ENCODE assay signal across 8 mouse cellular contexts in the genomic region with DNA sequence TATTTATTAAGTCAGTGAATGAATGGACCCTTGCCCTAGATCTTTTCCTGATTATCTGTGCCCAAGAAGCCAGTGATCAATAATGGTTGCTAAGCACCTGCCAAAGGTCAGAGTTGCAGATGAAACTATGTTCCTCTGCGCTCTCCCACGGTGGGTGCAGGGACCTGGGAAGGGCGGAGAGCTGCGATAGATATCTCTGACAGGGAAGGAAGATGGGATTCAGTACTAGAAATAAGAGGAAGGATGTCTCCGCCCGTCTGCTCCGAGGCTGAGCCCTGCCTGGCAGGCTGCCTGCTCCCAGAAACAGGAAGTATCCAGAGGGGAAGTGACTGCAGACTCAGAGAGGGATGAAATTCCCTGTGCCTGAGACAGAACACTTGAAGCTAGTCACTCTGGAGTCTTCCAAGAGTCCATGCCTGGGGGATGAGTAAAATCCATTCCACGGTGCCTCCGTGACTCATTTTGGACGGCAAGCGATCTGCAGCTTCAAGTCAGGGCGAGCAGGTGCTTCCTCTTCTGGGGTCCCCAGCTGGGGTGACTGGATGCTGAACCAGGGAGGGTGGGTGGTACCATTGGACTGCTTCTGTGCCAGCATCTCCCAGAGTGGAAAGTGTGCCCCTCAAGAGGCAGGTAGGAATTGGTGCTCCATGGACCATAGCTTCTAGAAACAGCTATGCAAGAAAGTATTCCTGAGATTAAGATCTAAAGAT. TPM values are rescaled to one million over a fixed set of nuclear protein-coding genes. Genes with fewer than 3 reads are reported as not detected.
A peak's percentile ranks its signal among the peaks of the same experiment; 100 is the strongest.
DNase-seq lines count a peak whose midpoint lies in the region; ATAC-seq and TF ChIP-seq lines count a peak whose summit lies in the region.

No protein-coding gene starts in this region.

- TF ChIP-seq CTCF in cerebellum, adult 2 months (IDR thresholded peaks at IDR 0.05; ENCODE audit: borderline replicate concordance, insufficient read depth, low read depth, low read length) = no peak

- no peak overlapping the region for H3K4me3 ChIP-seq in midbrain, embryonic 15.5 days
- H3K4me3 ChIP-seq in midbrain, embryonic 10.5 days = no peak overlapping the region
- H3K4me3 ChIP-seq in heart, embryonic 15.5 days = no peak overlapping the region
- no peak overlapping the region for H3K4me3 ChIP-seq in limb, embryonic 15.5 days
- no peak overlapping the region for H3K4me3 ChIP-seq in cerebellum, adult 2 months (replicated peaks; ENCODE audit: insufficient read depth, low read depth, low read length)
- H3K4me3 ChIP-seq in midbrain, embryonic 14.5 days (replicated peaks; ENCODE audit: low read depth, low read length) = no peak overlapping the region

- H3K27ac ChIP-seq in midbrain, embryonic 15.5 days = 0 out of 2 replicates have a peak overlapping the region, but pooled peaks have one; percentile 14
- H3K27ac ChIP-seq in midbrain, embryonic 10.5 days (replicated peaks) = no peak overlapping the region
- peak overlapping the region; percentile 76 for H3K27ac ChIP-seq in heart, embryonic 15.5 days
- peak overlapping the region; percentile 17; the same call in 1 of the 2 replicates for H3K27ac ChIP-seq in limb, embryonic 15.5 days
- no peak overlapping the region for H3K27ac ChIP-seq in cerebellum, adult 2 months (ENCODE audit: insufficient read depth, low read length)
- H3K27ac ChIP-seq in midbrain, embryonic 14.5 days (replicated peaks; ENCODE audit: low read depth, low read length) = no peak overlapping the region

- no peak overlapping the region for H3K4me2 ChIP-seq in midbrain, embryonic 15.5 days
- 0 out of 2 replicates have a peak overlapping the region, but pooled peaks have one; percentile 18 for H3K4me2 ChIP-seq in heart, embryonic 15.5 days
- no peak overlapping the region for H3K4me2 ChIP-seq in limb, embryonic 15.5 days
- no peak overlapping the region for H3K4me2 ChIP-seq in midbrain, embryonic 14.5 days (ENCODE audit: low read length)

- no peaks in the 10 kb centered on the region for H3K4me1 ChIP-seq in midbrain, embryonic 15.5 days
- H3K4me1 ChIP-seq in midbrain, embryonic 10.5 days = peaks cover 3% of the 10 kb centered on the region; the same call in 1 of the 2 replicates
- peaks cover 32% of the 10 kb centered on the region for H3K4me1 ChIP-seq in heart, embryonic 15.5 days (replicated peaks)
- peaks cover 16% of the 10 kb centered on the region for H3K4me1 ChIP-seq in limb, embryonic 15.5 days
- no peaks in the 10 kb centered on the region for H3K4me1 ChIP-seq in cerebellum, adult 2 months (ENCODE audit: control insufficient read depth, insufficient read depth, low read length)
- no peaks in the 10 kb centered on the region for H3K4me1 ChIP-seq in midbrain, embryonic 14.5 days (ENCODE audit: control insufficient read depth, insufficient read depth, low read length)

- no peaks in the 10 kb centered on the region for H3K36me3 ChIP-seq in midbrain, embryonic 15.5 days (replicated peaks)
- H3K36me3 ChIP-seq in midbrain, embryonic 10.5 days = no peaks in the 10 kb centered on the region
- no peaks in the 10 kb centered on the region for H3K36me3 ChIP-seq in heart, embryonic 15.5 days
- no peaks in the 10 kb centered on the region for H3K36me3 ChIP-seq in limb, embryonic 15.5 days
- no peaks in the 10 kb centered on the region for H3K36me3 ChIP-seq in midbrain, embryonic 14.5 days (ENCODE audit: control insufficient read depth, insufficient read depth, low read length)

- WGBS in midbrain, embryonic 15.5 days = 89% methylated on average over 12 of the region's 12 CpGs
- 86% methylated on average over 12 of the region's 12 CpGs for WGBS in midbrain, embryonic 10.5 days
- WGBS in heart, embryonic 15.5 days = 44% methylated on average over 12 of the region's 12 CpGs
- WGBS in limb, embryonic 15.5 days = 57% methylated on average over 12 of the region's 12 CpGs
- WGBS in cerebellum, adult 2 months = 67% methylated on average over 12 of the region's 12 CpGs
- 88% methylated on average over 12 of the region's 12 CpGs for WGBS in midbrain, embryonic 14.5 days

- H3K27me3 ChIP-seq in midbrain, embryonic 15.5 days (replicated peaks) = no peaks in the 10 kb centered on the region
- no peaks in the 10 kb centered on the region for H3K27me3 ChIP-seq in midbrain, embryonic 10.5 days (ENCODE audit: low read depth, poor library complexity, severe bottlenecking)
- no peaks in the 10 kb centered on the region for H3K27me3 ChIP-seq in heart, embryonic 15.5 days
- no peaks in the 10 kb centered on the region for H3K27me3 ChIP-seq in limb, embryonic 15.5 days
- no peaks in the 10 kb centered on the region for H3K27me3 ChIP-seq in cerebellum, adult 2 months (ENCODE audit: control insufficient read depth, insufficient read depth, low read length)
- no peaks in the 10 kb centered on the region for H3K27me3 ChIP-seq in midbrain, embryonic 14.5 days (ENCODE audit: control insufficient read depth, insufficient read depth, low read length)

- TF ChIP-seq POLR2A in cerebellum, adult 2 months (IDR thresholded peaks at IDR 0.05; ENCODE audit: borderline replicate concordance, insufficient read depth, low read length) = no peak

- no peak for ATAC-seq in midbrain, embryonic 15.5 days (replicated peaks)
- peak; percentile 59; the same call in 1 of the 2 replicates for ATAC-seq in heart, embryonic 15.5 days (replicated peaks; ENCODE audit: insufficient number of reproducible peaks, insufficient read depth, low FRiP score, low read depth)
- no peak for ATAC-seq in limb, embryonic 15.5 days (ENCODE audit: insufficient number of reproducible peaks, low FRiP score, low TSS enrichment, low read depth)
- no peak for ATAC-seq in midbrain, embryonic 14.5 days (ENCODE audit: low FRiP score, low TSS enrichment)

- no peak for DNase-seq in midbrain, embryonic 10.5 days (ENCODE audit: low spot score)
- peak; percentile 81 for DNase-seq in adrenal gland, postnatal 14 days
- peak; percentile 79 for DNase-seq in skeletal muscle tissue, adult 2 months (ENCODE audit: low read depth, low spot score)
- DNase-seq in cerebellum, adult 2 months = no peak
- no peak for DNase-seq in midbrain, embryonic 14.5 days

- no peak overlapping the region for H3K9ac ChIP-seq in midbrain, embryonic 15.5 days
- H3K9ac ChIP-seq in heart, embryonic 15.5 days = no peak overlapping the region
- no peak overlapping the region for H3K9ac ChIP-seq in limb, embryonic 15.5 days
- no peak overlapping the region for H3K9ac ChIP-seq in midbrain, embryonic 14.5 days (replicated peaks; ENCODE audit: low read length)

- no peaks in the 10 kb centered on the region for H3K9me3 ChIP-seq in midbrain, embryonic 15.5 days
- no peaks in the 10 kb centered on the region for H3K9me3 ChIP-seq in midbrain, embryonic 10.5 days (replicated peaks)
- H3K9me3 ChIP-seq in heart, embryonic 15.5 days (replicated peaks) = no peaks in the 10 kb centered on the region
- no peaks in the 10 kb centered on the region for H3K9me3 ChIP-seq in limb, embryonic 15.5 days
- H3K9me3 ChIP-seq in midbrain, embryonic 14.5 days (ENCODE audit: control insufficient read depth, low read length) = no peaks in the 10 kb centered on the region

RNA-seq across cellular contexts. Expression of a gene that starts 36.9 kb away (rescaled TPM):
- 14.0 and 15.1 TPM in 2 replicates for polyA plus RNA-seq in midbrain, embryonic 15.5 days (2015; fragmentation: Nextera tagmentation; extraction: Ambion mirVana)
- 12.1 and 13.8 TPM in 2 replicates for polyA plus RNA-seq in midbrain, embryonic 10.5 days (2016; fragmentation: Nextera tagmentation; extraction: Ambion mirVana)
- 37.5 and 39.8 TPM in 2 replicates for total RNA-seq in adrenal gland, postnatal 14 days (2021)
- polyA plus RNA-seq in heart, embryonic 15.5 days (2015; fragmentation: Nextera tagmentation; extraction: Ambion mirVana) = 8.9 and 10.7 TPM in 2 replicates
- 11.5 and 13.4 TPM in 2 replicates for polyA plus RNA-seq in limb, embryonic 15.5 days (2015; fragmentation: Nextera tagmentation; extraction: Ambion mirVana)
- 16.3 and 18.1 TPM in 2 replicates for polyA plus RNA-seq in cerebellum, adult 2 months (2012; rRNA removed)
- 17.5 and 24.0 TPM in 2 replicates for polyA plus RNA-seq in midbrain, embryonic 14.5 days (2014; fragmentation: Nextera tagmentation; extraction: Ambion mirVana)

RNA-seq across cellular contexts. Expression of a gene that starts 41.9 kb away (rescaled TPM):
- 154 and 163 TPM in 2 replicates for polyA plus RNA-seq in midbrain, embryonic 15.5 days (2015; fragmentation: Nextera tagmentation; extraction: Ambion mirVana)
- 746 and 771 TPM in 2 replicates for polyA plus RNA-seq in midbrain, embryonic 10.5 days (2016; fragmentation: Nextera tagmentation; extraction: Ambion mirVana)
- 42.6 and 55.8 TPM in 2 replicates for total RNA-seq in adrenal gland, postnatal 14 days (2021)
- polyA plus RNA-seq in heart, embryonic 15.5 days (2015; fragmentation: Nextera tagmentation; extraction: Ambion mirVana) = 231 and 256 TPM in 2 replicates
- 277 and 281 TPM in 2 replicates for polyA plus RNA-seq in limb, embryonic 15.5 days (2015; fragmentation: Nextera tagmentation; extraction: Ambion mirVana)
- polyA plus RNA-seq in cerebellum, adult 2 months (2012; rRNA removed) = 30.1 and 32.2 TPM in 2 replicates
- 127 and 206 TPM in 2 replicates for polyA plus RNA-seq in midbrain, embryonic 14.5 days (2014; fragmentation: Nextera tagmentation; extraction: Ambion mirVana)

Comparison
In these comparisons a context has a peak if more than half of its experiments do, and no peak if none do; other contexts are left out.
1. H3K27ac ChIP-seq: peak in midbrain, embryonic 15.5 days (single experiment), heart, embryonic 15.5 days (single experiment) and limb, embryonic 15.5 days (single experiment); none in midbrain, embryonic 10.5 days (single experiment), cerebellum, adult 2 months (single experiment) and midbrain, embryonic 14.5 days (single experiment).
2. DNase-seq: peak in adrenal gland, postnatal 14 days (single experiment) and skeletal muscle tissue, adult 2 months (single experiment); none in midbrain, embryonic 10.5 days (single experiment), cerebellum, adult 2 months (0 of 2) and midbrain, embryonic 14.5 days (single experiment).